Mouse (Mus musculus) cerebellum, adult 2 months (tissue): ENCODE results near the gene Hist1h2bb. TPM values are rescaled to one million over a fixed set of nuclear protein-coding genes. Genes with fewer than 3 reads are reported as not detected.
"Not testable (repeated sequence)": the region's sequence is repeated elsewhere in the genome, so short reads cannot be mapped to it uniquely, and the experiment has no call there.

Experiments
- DNase-seq, 2 experiments: peaks; one replicate each; pipeline ENCODE4 v3.0.0; 2021
- H3K27ac ChIP-seq: fragments of 200-500 bp; 2 replicates; pipeline ENCODE4 v1.5.1; 2012; ENCODE audit warnings: low read length, control low read depth, inconsistent platforms; ENCODE audit not compliant: insufficient read depth
- H3K27me3 ChIP-seq: fragments of 200-500 bp; 2 replicates; pipeline ENCODE4 v1.6.1; 2012; ENCODE audit warnings: inconsistent platforms, mild to moderate bottlenecking, low read length, moderate library complexity; ENCODE audit not compliant: control insufficient read depth, insufficient read depth
- H3K4me1 ChIP-seq: fragments of 200-500 bp; 2 replicates; pipeline ENCODE4 v1.6.1; 2011; ENCODE audit warnings: low read length; ENCODE audit not compliant: control insufficient read depth, insufficient read depth
- H3K4me3 ChIP-seq: fragments of 200-500 bp; replicated peaks from 2 replicates; pipeline ENCODE3; 2011; ENCODE audit warnings: mild to moderate bottlenecking, low read depth, low read length, control low read depth; ENCODE audit not compliant: insufficient read depth
- CTCF ChIP-seq: fragments of 200-500 bp; IDR thresholded peaks from 2 replicates; pipeline ENCODE4 v1.5.1; 2011; ENCODE audit warnings: low read depth, mild to moderate bottlenecking, control low read depth, low read length, moderate library complexity, borderline replicate concordance; ENCODE audit not compliant: insufficient read depth
- POLR2A ChIP-seq: fragments of 200-500 bp; IDR thresholded peaks from 2 replicates; pipeline ENCODE4 v1.6.1; 2011; ENCODE audit warnings: low read length, control low read depth, borderline replicate concordance; ENCODE audit not compliant: insufficient read depth
- WGBS: fragments of 180-500 bp; shearing (Covaris S2); methylation state at CpG from one replicate; pipeline ENCODE4 v1.1.7; 2018; 5-methylcytosine and 5-hydroxymethylcytosine counted together
- polyA plus RNA-seq: library from polyadenylated mRNA; depleted of rRNA; stranded (reverse); fragments of >200 nt; gene quantifications from 2 replicates; pipeline ENCODE4 v1.2.3, GENCODE M21; 2012

The Hist1h2bb gene
- polyA plus RNA-seq, 1 experiment, result 0.56 TPM

- Histone ChIP-seq H3K27ac (no peak overlapping the region), H3K4me3 (no peak overlapping the region), H3K27me3 (no peaks in the 10 kb centered on the region), H3K4me1 (no peaks in the 10 kb centered on the region)
- no peak for DNase-seq
- WGBS, result 5% methylated on average over 4 of the region's 4 CpGs
- TF ChIP-seq POLR2A (no peak), CTCF (no peak)
Measured at GRCm38 (mm10) chr13:23747892-23748288, 1.4 kb downstream of the Hist1h2bb start.

GRCm38 (mm10) chr13:23749563-23750121, 3.1 kb downstream of the Hist1h2bb start:
- TF ChIP-seq POLR2A, result no peak
- TF ChIP-seq CTCF, result no peak
- no peaks in the 10 kb centered on the region for H3K27me3 ChIP-seq
- no peak overlapping the region for H3K27ac ChIP-seq
- DNase-seq, result no peak
- H3K4me1 ChIP-seq, result no peaks in the 10 kb centered on the region
- 95% methylated on average over 5 of the region's 5 CpGs for WGBS
- no peak overlapping the region for H3K4me3 ChIP-seq

- H3K27ac ChIP-seq, result peak within 1 kb of the TSS; percentile 23; the same call in 1 of the 2 replicates
- H3K4me1 ChIP-seq, H3K27me3 ChIP-seq: not testable (repeated sequence)
- DNase-seq, result peak; percentile 63 to 75
- 4% methylated on average over 34 of the region's 47 CpGs for WGBS
- peak within 1 kb of the TSS; percentile 60 for H3K4me3 ChIP-seq
Measured at GRCm38 (mm10) chr13:23750839-23751477, 4.4 kb downstream of the Hist1h2bb start, which contains the start of gene Hist1h2ab. TSS of gene Hist1h2ab (plus strand) at chr13:23751126.

- Histone ChIP-seq H3K27me3 (no peaks in the 10 kb centered on the region), H3K4me3 (no peak overlapping the region), H3K4me1 (no peaks in the 10 kb centered on the region), H3K27ac (no peak overlapping the region)
- no peak for DNase-seq
- WGBS, result 6% methylated on average over 11 of the region's 11 CpGs
- TF ChIP-seq POLR2A (no peak), CTCF (no peak)
Measured at GRCm38 (mm10) chr13:23751478-23751956, 5.0 kb downstream of the Hist1h2bb start.

GRCm38 (mm10) chr13:23752067-23752741, 5.7 kb downstream of the Hist1h2bb start, which contains the start of gene Hist1h3b:
TSS of gene Hist1h3b (plus strand) at chr13:23752267.
- DNase-seq, result peak; percentile 72 to 73
- 0 out of 2 replicates have a peak within 1 kb of the TSS, but pooled peaks have one; percentile 23 for H3K27ac ChIP-seq
- not testable (repeated sequence) for H3K4me3 ChIP-seq, H3K27me3 ChIP-seq, H3K4me1 ChIP-seq
- 3% methylated on average over 22 of the region's 47 CpGs for WGBS

GRCm38 (mm10) chr13:23752742-23753172, 6.2 kb downstream of the Hist1h2bb start:
- Histone ChIP-seq H3K4me1 (no peaks in the 10 kb centered on the region), H3K27ac (no peak overlapping the region), H3K4me3 (no peak overlapping the region), H3K27me3 (no peaks in the 10 kb centered on the region)
- TF ChIP-seq POLR2A (no peak), CTCF (no peak)
- DNase-seq, result no peak
- WGBS, result 15% methylated on average over 6 of the region's 6 CpGs

- Histone ChIP-seq H3K27ac (no peak overlapping the region), H3K27me3 (no peaks in the 10 kb centered on the region), H3K4me3 (no peak overlapping the region), H3K4me1 (no peaks in the 10 kb centered on the region)
- TF ChIP-seq CTCF (no peak), POLR2A (no peak)
- no peak for DNase-seq
- WGBS, result 65% methylated on average over 4 of the region's 4 CpGs
Measured at GRCm38 (mm10) chr13:23753314-23754078, 7.0 kb downstream of the Hist1h2bb start.

GRCm38 (mm10) chr13:23755000-23755399, 8.5 kb downstream of the Hist1h2bb start:
- no peak overlapping the region for H3K27ac ChIP-seq
- DNase-seq, result no peak
- H3K4me1 ChIP-seq, result no peaks in the 10 kb centered on the region
- H3K4me3 ChIP-seq, result no peak overlapping the region
- TF ChIP-seq CTCF (no peak), POLR2A (no peak)
- H3K27me3 ChIP-seq, result no peaks in the 10 kb centered on the region
